Mouse (Mus musculus) G1E (cell line): ENCODE results near the gene Muc5b. TPM values are rescaled to one million over a fixed set of nuclear protein-coding genes. Genes with fewer than 3 reads are reported as not detected.

Experiments used
- ATAC-seq: 2 replicates; pipeline ENCODE4 v1.8.0; 2016; ENCODE audit warnings: mild to moderate bottlenecking; ENCODE audit not compliant: insufficient number of reproducible peaks, poor library complexity, low FRiP score, severe bottlenecking; ENCODE audit errors: extremely low read depth
- DNase-seq: peaks from one replicate; pipeline ENCODE4 v3.0.0; 2012; ENCODE audit warnings: low spot score
- H3K27me3 ChIP-seq: 2 replicates; pipeline ENCODE4 v1.6.1; 2012; ENCODE audit warnings: mild to moderate bottlenecking, low read length, inconsistent platforms; ENCODE audit not compliant: insufficient read depth
- H3K36me3 ChIP-seq: replicated peaks from 2 replicates; pipeline ENCODE3; 2012; ENCODE audit warnings: mild to moderate bottlenecking, inconsistent platforms
- H3K4me1 ChIP-seq: 2 replicates; pipeline ENCODE4 v1.6.1; 2012; ENCODE audit warnings: low read depth, low read length, inconsistent platforms, mixed read lengths; ENCODE audit not compliant: insufficient read depth
- H3K4me3 ChIP-seq: 2 replicates; pipeline ENCODE4 v1.5.1; 2012; ENCODE audit warnings: low read depth, mild to moderate bottlenecking, inconsistent platforms, low read length, moderate library complexity, mixed read lengths
- H3K9me3 ChIP-seq: replicated peaks from 2 replicates; pipeline ENCODE4 v1.6.1; 2012; ENCODE audit warnings: inconsistent platforms
- CTCF ChIP-seq: IDR thresholded peaks from 2 replicates; pipeline ENCODE4 v1.5.1; 2012; ENCODE audit warnings: low read depth, low read length, inconsistent platforms, mixed read lengths
- GATA1 ChIP-seq: IDR thresholded peaks from 2 replicates; pipeline ENCODE4 v1.6.1; 2012; ENCODE audit warnings: borderline replicate concordance, low read length, inconsistent platforms, mixed read lengths
- GATA2 ChIP-seq: IDR thresholded peaks from 2 replicates; pipeline ENCODE4 v1.6.1; 2012; ENCODE audit warnings: low read depth, low read length, inconsistent platforms, borderline replicate concordance
- POLR2AphosphoS5 ChIP-seq: IDR thresholded peaks from 2 replicates; pipeline ENCODE4 v1.6.1; 2012; ENCODE audit warnings: low read depth, low read length, inconsistent platforms; ENCODE audit not compliant: insufficient replicate concordance
- TAL1 ChIP-seq: conservative IDR thresholded peaks from 2 replicates; pipeline ENCODE4 v1.6.1; 2012; ENCODE audit warnings: low read depth, low read length, inconsistent platforms, mixed read lengths
- polyA plus RNA-seq: library from polyadenylated mRNA; stranded (reverse); fragments of >175 nt; gene quantifications from 2 replicates; pipeline ENCODE4 v1.2.3, GENCODE M21; 2012
- total RNA-seq, 2 experiments: library from RNA; stranded (forward) in 1 of 2; stranded (reverse) in 1 of 2; fragments of 200-1000 nt in 1 of 2; fragments of >200 nt in 1 of 2; fragmentation: Nextera tagmentation in 1 of 2; gene quantifications; 2 replicates each; pipeline ENCODE4 v1.2.3; 2014 to 2017

The Muc5b gene
- total and polyA plus RNA-seq, 3 experiments = 0.05 TPM; not detected in 2

DNA sequence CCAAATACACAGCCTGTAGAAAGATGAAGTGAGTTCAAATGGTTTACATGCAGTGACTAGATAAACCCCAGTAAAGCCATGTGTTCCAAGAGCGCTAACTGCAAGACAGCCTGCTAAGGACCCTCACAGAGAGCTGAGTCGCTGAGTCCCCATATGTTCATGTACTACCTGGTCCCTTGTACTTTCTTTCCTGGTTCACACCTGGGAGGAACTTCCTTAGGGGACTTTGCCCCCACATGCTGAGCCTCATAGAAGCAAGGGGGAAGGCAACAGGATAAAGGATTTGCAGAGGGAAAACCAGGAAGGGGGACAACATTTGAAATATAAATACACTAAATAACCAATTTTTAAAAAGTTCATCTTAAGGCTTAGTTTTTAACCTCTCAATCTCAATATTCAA lies 39.9 kb downstream of the Muc5b start:
- no peaks in the 10 kb centered on the region for H3K27me3 ChIP-seq
- TF ChIP-seq TAL1 = no peak
- ATAC-seq (no peak), DNase-seq (no peak)
- H3K36me3 ChIP-seq = peaks cover 95% of the 10 kb centered on the region
- no peak overlapping the region for H3K4me3 ChIP-seq
- no peaks in the 10 kb centered on the region for H3K9me3 ChIP-seq
- no peaks in the 10 kb centered on the region for H3K4me1 ChIP-seq

DNA sequence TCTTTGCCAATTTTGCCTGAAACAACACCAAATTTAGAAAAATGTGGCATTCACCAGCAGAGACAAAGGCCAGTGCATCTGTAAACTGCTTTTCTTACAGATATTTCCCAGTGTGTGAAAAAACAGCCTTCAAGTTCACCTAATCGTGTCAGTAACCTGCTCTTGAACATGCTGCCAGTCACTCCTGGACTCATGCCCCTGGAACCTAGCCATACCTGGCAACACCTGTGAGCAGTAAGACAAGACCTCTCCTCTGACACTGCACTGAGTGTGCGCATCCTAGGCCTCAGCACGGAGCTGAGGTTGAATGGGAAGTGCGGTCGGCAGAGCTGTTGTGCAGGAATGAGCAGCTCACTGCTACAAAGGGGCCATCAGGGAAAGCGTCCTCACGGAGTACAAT lies 53.3 kb downstream of the Muc5b start:
- H3K4me1 ChIP-seq = peaks cover 2% of the 10 kb centered on the region
- H3K9me3 ChIP-seq = no peaks in the 10 kb centered on the region
- DNase-seq = no peak
- no peak for ATAC-seq
- TF ChIP-seq POLR2AphosphoS5 (no peak), TAL1 (no peak), CTCF (no peak), GATA1 (no peak), GATA2 (no peak)
- H3K36me3 ChIP-seq = peaks cover 93% of the 10 kb centered on the region
- H3K4me3 ChIP-seq = no peak overlapping the region
- H3K27me3 ChIP-seq = no peaks in the 10 kb centered on the region

DNA sequence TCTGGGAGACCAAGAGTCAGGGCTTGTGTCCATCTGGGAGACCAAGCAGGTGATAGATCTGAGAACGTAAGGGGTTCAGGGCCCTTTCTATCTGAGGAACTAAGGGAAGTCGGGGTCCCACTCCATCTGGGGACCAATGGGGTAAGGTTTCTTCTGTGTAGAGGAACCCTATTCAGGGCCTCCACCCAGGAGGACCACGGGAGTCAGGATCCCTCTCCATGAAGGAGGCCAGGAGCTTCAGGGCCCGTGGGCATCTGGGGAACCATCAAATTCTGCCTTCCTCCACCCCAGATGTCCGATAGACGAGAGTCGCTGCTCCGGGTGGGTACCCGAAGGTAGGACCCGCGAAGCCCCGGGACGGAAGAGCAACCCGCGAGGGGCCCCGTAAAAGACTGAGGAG lies 63.0 kb downstream of the Muc5b start:
- Histone ChIP-seq H3K36me3 (peaks cover 28% of the 10 kb centered on the region), H3K4me1 (peaks cover 39% of the 10 kb centered on the region), H3K4me3 (peak overlapping the region; percentile 88), H3K27me3 (no peaks in the 10 kb centered on the region), H3K9me3 (no peaks in the 10 kb centered on the region)
- ATAC-seq = no peak
- TF ChIP-seq CTCF = no peak
- no peak for TF ChIP-seq POLR2AphosphoS5
- no peak for TF ChIP-seq GATA1
- no peak for TF ChIP-seq TAL1
- DNase-seq = peak; percentile 58

GRCm38 (mm10) chr7:141902269-141902729 lies 63.4 kb downstream of the Muc5b start:
- Histone ChIP-seq H3K4me3 (peak overlapping the region; percentile 88), H3K36me3 (peaks cover 23% of the 10 kb centered on the region), H3K9me3 (no peaks in the 10 kb centered on the region), H3K4me1 (peaks cover 35% of the 10 kb centered on the region), H3K27me3 (no peaks in the 10 kb centered on the region)
- ATAC-seq (peak; percentile 89), DNase-seq (peak; percentile 97)
- TF ChIP-seq GATA2 (no peak), POLR2AphosphoS5 (no peak), CTCF (no peak), GATA1 (no peak), TAL1 (no peak)

GRCm38 (mm10) chr7:141902791-141903190 lies 63.9 kb downstream of the Muc5b start:
- no peak for TF ChIP-seq POLR2AphosphoS5
- TF ChIP-seq CTCF = no peak
- TF ChIP-seq GATA2 = no peak
- TF ChIP-seq GATA1 = no peak
- no peak for TF ChIP-seq TAL1
- Histone ChIP-seq H3K4me1 (peaks cover 35% of the 10 kb centered on the region), H3K27me3 (no peaks in the 10 kb centered on the region), H3K4me3 (peak overlapping the region; percentile 88), H3K9me3 (no peaks in the 10 kb centered on the region), H3K36me3 (peaks cover 19% of the 10 kb centered on the region)
- DNase-seq (peak; percentile 11), ATAC-seq (no peak)

- DNase-seq (no peak), ATAC-seq (no peak)
- Histone ChIP-seq H3K27me3 (peaks cover 33% of the 10 kb centered on the region), H3K9me3 (no peaks in the 10 kb centered on the region), H3K4me3 (no peak overlapping the region), H3K4me1 (no peaks in the 10 kb centered on the region), H3K36me3 (no peaks in the 10 kb centered on the region)
- TF ChIP-seq GATA1 (no peak), TAL1 (no peak), POLR2AphosphoS5 (no peak), GATA2 (no peak), CTCF (no peak)
Measured at GRCm38 (mm10) chr7:141908591-141908990, 69.7 kb downstream of the Muc5b start.

GRCm38 (mm10) chr7:141911305-141911704 lies 72.4 kb downstream of the Muc5b start:
- Histone ChIP-seq H3K27me3 (peaks cover 35% of the 10 kb centered on the region), H3K4me1 (no peaks in the 10 kb centered on the region), H3K36me3 (no peaks in the 10 kb centered on the region), H3K9me3 (no peaks in the 10 kb centered on the region), H3K4me3 (no peak overlapping the region)
- TF ChIP-seq POLR2AphosphoS5 (no peak), CTCF (no peak), GATA2 (no peak)
- ATAC-seq (no peak), DNase-seq (no peak)
